Mouse (Mus musculus) gastrocnemius, adult 2 months (tissue): Measurements from ENCODE around the gene Pcbp4. TPM values are rescaled to one million over a fixed set of nuclear protein-coding genes. Genes with fewer than 3 reads are reported as not detected.
A peak's percentile ranks its signal among the peaks of the same experiment; 100 is the strongest.

Source experiments
- DNase-seq: peaks from one replicate; pipeline ENCODE4 v3.0.0; 2022
- H3K27ac ChIP-seq: fragments of 200-600 bp; 2 replicates; pipeline ENCODE4 v1.8.1; 2022; ENCODE audit warnings: mild to moderate bottlenecking
- H3K4me3 ChIP-seq: fragments of 200-600 bp; 2 replicates; pipeline ENCODE4 v1.8.1; 2022; ENCODE audit warnings: mild to moderate bottlenecking, moderate library complexity
- CTCF ChIP-seq: fragments of 200-600 bp; IDR thresholded peaks from 2 replicates; pipeline ENCODE4 v1.8.1; 2022; ENCODE audit warnings: antibody characterized with exemption, mild to moderate bottlenecking, moderate library complexity
- intact Hi-C: fragments of 180-260 bp; cut with DNase I; formaldehyde crosslinking; loops from one replicate; pipeline ENCODE4 v1.15.1; 2025
- total RNA-seq, 2 experiments: library from RNA; stranded (reverse); gene quantifications; 2 replicates each; pipeline ENCODE4 v1.2.3; 2021

The Pcbp4 gene
- total RNA-seq, 2 experiments from 2014 or later, result 63.8 to 69.0 TPM

DNA sequence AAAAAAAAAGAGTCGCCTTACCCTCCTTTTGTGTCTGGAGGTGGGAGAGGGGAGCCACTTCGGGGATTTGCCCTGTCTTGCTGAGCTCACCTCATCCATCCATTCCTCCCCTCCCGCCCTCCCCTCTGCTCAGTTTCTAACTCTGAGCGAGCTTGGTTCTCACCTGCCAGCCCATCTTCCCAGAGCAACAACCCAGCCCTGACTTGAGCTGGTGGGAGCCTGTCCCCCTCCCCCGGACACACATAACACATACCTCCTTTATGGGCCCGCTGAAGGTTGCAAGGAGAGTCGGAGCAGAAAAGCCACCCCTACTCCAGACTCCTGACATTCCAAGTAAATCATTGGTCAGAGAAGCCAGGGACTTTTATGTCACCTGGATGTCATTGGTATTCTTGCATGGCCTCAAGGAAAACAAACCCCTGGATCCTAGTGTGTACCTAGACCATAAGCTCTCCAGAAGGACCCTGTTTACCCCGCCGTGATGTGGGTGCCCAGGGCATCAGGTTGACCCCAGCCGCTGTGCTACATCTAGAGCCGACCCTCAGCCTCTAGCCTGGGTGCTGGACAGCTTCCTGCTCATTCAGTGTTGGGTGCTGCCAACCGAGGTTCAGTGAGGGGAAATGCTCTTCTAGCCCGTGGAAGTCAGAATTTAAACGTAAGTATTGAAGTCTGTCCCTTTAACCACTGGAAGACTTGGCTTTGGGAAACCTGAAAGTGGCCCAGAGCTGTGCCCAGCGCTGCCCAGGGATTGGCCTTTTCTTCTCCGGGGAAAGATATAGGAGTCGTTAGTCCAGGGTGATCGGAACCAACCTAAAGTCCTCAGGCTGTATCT lies 31.8 kb upstream of the Pcbp4 start:
- TF ChIP-seq CTCF, result no peak
- DNase-seq, result no peak
- Histone ChIP-seq H3K4me3 (peak overlapping the region; percentile 65), H3K27ac (peak overlapping the region; percentile 41)
- intact Hi-C loops, result loop anchor here (1.0 to 10.0 kb wide), 5 partner anchors 54 to 246 kb away; partner anchors contain the start of gene Wdr82

DNA sequence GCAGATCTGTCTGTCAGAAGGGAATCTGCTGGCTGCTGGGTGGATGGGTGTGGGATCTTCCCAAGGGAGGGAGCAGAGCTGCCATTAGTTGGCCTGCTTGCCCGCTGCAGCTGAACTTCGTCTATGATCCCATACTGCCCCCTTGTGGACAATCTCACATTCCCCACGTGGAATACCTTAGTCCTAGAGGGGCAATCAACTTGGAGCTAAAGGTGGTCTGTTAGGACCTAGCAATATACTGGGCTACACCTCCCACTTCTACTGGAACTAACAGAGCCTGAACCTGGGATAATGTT lies 31.3 kb upstream of the Pcbp4 start:
- Histone ChIP-seq H3K27ac (peak overlapping the region; percentile 41), H3K4me3 (peak overlapping the region; percentile 65)
- intact Hi-C loops, result loop anchor here (1.0 to 10.0 kb wide), 5 partner anchors 55 to 247 kb away; partner anchors contain the start of gene Wdr82
- peak; percentile 87 for DNase-seq
- TF ChIP-seq CTCF, result peak; percentile 94

DNA sequence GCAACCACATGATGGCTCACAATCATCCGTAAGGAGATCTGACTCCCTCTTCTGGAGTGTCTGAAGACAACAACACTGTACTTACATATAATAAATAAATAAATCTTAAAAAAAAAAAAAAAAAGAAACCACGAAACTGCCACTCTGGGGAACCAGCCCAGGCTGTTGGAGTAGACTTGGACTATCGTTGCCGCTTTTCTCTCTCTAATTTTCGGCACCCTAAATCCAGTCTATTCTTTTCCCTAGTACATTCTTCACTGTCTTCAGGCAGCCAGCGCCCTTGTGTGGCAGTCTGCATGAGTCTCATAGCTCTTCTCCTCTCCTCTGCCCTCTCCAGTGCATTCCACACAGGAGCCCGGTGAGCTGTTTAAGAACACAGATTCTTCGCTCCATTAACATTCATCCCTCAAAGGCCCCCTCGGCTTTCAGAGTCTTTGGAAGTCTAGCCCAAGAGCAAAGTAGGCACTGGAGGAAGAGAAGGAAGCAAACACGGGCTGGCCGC lies 24.3 kb upstream of the Pcbp4 start:
- H3K4me3 ChIP-seq, result peak overlapping the region; percentile 90
- DNase-seq, result no peak
- TF ChIP-seq CTCF, result no peak
- intact Hi-C loops, result loop anchor here (2.0 to 10.0 kb wide), 2 partner anchors 48 to 254 kb away; partner anchors contain the start of genes Parp3 and Wdr82
- peak overlapping the region; percentile 96 for H3K27ac ChIP-seq

DNA sequence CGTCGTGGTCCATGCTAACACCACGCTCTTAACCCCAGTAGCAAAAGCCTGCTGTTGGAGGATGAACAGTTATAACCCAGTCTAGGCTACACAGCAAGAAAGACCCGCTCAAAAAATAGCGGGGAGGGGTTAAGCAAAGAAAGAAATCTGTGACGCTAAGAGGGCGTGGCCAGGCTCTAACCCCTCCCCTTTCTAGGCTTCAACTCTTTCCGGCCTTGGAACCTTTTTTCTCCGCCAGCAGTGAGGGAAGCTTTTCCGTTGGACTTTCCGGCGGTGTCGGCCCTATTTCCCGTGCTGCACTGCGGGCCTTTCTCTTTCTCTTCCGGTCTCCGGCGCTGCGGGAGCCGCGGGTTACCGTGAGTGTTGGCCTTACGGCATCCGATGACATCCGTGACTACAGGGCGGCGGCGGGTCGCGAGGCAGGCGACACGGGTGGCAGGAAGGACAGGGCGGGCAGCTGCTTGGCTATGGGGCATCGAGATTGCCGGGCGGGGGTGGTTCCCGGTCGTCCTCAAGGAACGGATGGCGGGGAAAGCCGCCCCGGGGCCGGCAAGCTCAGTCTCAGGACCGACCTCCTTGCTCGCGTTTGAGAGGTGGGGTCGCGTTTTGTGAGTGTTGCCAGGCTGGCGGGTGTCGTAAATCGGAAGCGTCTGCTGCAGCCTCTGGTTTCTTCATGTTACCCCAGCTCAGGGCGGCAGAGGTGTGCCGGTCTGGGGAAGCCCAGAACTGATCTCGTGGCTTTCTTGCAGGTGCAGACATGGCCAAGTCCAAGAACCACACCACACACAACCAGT lies 23.7 kb upstream of the Pcbp4 start, which contains the start of gene Rpl29:
Gene Rpl29, plus strand, starts transcription at position 234 of the 794 bp plus-strand sequence.
- DNase-seq, result peak; percentile 94
- TF ChIP-seq CTCF, result no peak; the same call in 1 of the 2 replicates
- intact Hi-C loops, result loop anchor here (2.0 to 10.0 kb wide), 2 partner anchors 47 to 255 kb away; partner anchors contain the start of genes Parp3 and Wdr82
- Histone ChIP-seq H3K4me3 (peak within 1 kb of the TSS; percentile 90), H3K27ac (peak within 1 kb of the TSS; percentile 96)

DNA sequence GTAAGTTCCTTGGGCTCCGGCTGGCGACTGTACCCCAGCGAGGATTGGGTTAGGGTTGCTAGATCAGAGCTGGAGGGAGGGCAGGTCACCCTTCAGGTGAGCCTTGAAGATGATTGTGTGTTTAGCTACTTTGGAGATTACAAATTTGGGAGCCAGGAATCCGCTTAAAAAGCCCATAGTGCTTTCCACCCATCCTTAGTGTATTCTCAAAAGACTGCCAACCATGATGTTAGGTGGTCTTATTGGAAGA lies 23.2 kb upstream of the Pcbp4 start:
- Histone ChIP-seq H3K27ac (peak overlapping the region; percentile 96), H3K4me3 (peak overlapping the region; percentile 90)
- no peak for TF ChIP-seq CTCF
- no peak for DNase-seq
- intact Hi-C loops, result no loop called here

DNA sequence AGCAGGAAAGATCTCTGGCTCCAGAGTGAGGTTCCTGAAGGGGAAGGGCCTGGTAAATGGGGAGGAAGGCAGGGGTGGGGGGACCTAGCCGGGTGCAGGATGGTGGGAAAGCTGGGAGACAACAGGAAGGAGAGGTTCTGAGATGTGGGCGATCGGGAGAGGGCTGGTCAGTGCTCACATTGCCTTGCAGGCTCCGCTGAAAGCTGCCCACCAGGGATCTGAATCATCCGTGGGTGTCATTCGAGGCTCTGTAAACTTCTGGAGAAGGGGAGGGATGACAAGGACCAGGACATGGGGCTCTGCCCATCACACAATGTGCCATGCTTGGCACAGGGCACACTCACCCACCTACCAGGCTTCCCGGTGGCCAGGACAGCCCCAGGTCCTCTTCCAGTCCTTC lies 19.7 kb upstream of the Pcbp4 start:
- intact Hi-C loops, result no loop called here
- H3K4me3 ChIP-seq, result no peak overlapping the region
- TF ChIP-seq CTCF, result no peak
- DNase-seq, result peak; percentile 13
- H3K27ac ChIP-seq, result no peak overlapping the region

DNA sequence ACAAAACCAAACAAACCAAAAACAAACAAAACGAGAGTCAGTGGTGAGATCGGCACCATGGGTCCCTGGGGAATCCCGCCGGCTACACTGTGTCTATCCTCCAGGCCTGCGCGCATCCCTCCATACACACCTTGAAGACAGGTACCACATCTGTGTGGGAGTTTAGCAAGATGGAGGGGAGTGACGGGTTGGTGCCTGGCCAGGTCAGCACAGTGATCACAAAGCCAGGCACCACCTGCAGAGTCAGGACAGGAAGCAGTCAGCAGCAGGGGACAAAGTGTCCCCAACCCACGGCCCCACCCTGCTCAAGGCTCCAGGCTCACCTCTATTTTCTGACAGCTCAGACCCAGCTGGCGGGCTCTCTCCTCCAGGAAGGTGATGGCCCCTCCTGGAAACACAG lies 16.5 kb upstream of the Pcbp4 start:
- H3K4me3 ChIP-seq, result no peak overlapping the region
- intact Hi-C loops, result no loop called here
- no peak for DNase-seq
- TF ChIP-seq CTCF, result no peak
- no peak overlapping the region for H3K27ac ChIP-seq

DNA sequence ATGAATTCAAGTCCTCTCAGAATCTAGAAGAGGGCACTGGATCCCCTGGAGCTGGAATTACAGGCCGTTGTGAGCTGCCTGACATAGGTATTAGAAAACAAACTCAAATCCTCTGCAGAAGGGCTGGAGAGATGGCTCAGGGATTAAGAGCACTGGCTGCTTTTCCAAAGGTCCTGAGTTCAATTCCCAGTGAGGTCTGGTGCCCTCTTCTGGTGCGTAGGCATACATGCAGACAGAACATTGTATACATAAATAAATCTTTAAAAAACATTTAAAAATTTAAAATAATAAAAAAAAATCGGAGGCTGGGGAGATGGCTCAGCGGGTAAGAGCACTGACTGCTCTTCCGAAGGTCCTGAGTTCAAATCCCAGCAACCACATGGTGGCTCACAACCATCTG lies 10.4 kb upstream of the Pcbp4 start:
- peak; percentile 44 for TF ChIP-seq CTCF
- no peak for DNase-seq
- Histone ChIP-seq H3K4me3 (no peak overlapping the region), H3K27ac (no peak overlapping the region)
- intact Hi-C loops, result no loop called here

DNA sequence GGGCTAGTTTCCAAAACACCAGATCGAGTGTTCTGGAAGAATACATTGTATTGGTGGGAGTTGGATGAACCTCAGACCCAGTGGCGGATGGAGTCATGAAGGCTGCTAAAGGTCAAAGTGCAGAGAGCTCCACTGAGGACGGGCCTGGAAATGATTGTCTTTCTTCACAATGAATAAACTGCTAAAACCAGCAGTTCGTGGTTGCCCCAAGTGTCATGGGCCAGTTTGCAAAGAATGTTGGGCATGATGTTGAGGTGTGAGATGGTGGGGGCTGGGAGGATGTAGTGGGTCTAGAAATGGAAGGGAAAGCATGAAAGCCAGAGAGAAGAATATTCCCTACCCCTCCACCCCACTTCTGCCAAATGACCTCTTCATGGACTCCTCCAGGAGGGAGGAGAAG lies 8.3 kb upstream of the Pcbp4 start:
- H3K4me3 ChIP-seq, result no peak overlapping the region
- intact Hi-C loops, result no loop called here
- DNase-seq, result no peak
- TF ChIP-seq CTCF, result no peak
- no peak overlapping the region for H3K27ac ChIP-seq

DNA sequence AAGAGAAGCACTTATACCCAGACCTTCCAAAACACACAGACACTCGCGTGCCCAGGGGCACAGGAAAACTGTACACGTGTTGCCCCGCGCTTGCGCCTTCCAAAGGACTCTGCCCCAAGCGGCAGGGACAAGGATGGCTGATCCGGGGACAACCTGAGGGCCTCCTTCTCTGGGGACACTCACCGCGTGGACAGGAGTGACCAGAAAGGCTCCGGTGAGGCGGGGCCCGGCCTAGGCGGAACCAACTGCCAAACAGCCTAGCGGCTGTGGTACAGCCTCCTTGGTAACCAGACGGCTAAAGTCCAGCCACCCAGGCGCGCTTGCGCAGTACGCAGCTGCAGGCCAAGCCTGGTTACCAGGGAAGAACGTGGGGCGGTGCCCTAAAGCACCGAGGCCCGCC lies 5.7 kb upstream of the Pcbp4 start, which contains the start of the genes Abhd14b and Abhd14a:
Gene Abhd14b, plus strand, starts transcription at position 112 of the 400 bp plus-strand sequence.
Gene Abhd14a, minus strand, starts transcription at position 331 of the 400 bp plus-strand sequence.
- intact Hi-C loops, result no loop called here
- peak; percentile 62 for TF ChIP-seq CTCF

DNA sequence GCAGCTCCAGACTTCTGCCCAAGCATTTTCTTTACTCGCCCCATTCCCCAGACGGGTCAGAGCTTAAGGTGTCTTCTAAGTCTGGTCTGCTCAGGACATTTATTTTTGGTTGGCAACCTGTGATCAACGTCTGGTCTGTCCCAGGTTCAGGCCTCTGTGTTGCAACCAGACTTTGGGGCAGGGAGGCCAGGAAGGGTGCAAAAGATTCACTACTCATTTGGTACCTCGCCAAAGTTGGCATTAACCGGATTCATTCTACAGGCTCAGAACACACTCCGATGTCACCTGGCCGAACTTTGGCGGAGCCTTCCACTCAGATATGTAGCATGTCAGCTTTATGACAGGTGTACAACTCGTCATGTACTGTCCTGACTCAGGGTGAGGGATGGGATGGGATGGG lies 5.1 kb upstream of the Pcbp4 start:
- TF ChIP-seq CTCF, result no peak
- intact Hi-C loops, result loop anchor here (1.0 kb wide), 1 partner anchor 27 kb away; the partner anchor contains the start of gene Rrp9
- Histone ChIP-seq H3K4me3 (peak overlapping the region; percentile 67), H3K27ac (peak overlapping the region; percentile 95)
- no peak for DNase-seq

More for the DNA sequence above, 5.7 kb upstream of the Pcbp4 start, which contains the start of the genes Abhd14b and Abhd14a:
- peak within 1 kb of the TSS; percentile 67 for H3K4me3 ChIP-seq
- peak; percentile 98 for DNase-seq
- peak within 1 kb of the TSS; percentile 95 for H3K27ac ChIP-seq

DNA sequence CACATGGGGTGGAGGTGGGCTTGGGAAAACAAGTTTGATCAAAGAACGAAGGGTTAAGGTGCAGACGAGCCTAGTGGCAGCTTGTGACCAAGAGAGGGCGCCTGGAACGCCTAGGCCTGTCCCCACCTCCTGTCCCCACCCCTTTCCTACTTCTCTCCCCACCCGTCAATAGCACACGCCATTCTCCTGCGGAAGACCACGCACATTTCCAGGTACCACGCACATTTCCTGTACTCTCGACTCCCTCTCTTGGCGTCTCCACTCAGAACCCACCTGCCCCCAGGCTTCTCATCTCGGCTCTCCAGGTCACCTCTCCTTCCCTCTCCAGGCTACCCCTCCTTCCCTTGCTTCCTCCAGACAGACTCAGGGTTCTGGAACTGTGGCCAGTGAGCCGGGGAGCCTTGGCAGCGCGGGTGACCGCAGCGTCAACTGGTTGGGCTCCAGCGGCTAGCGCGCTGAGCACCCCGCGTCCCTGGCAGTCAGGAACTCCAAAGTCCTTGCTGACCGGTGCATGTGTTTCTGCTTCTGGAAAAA lies 4.5 kb upstream of the Pcbp4 start:
- peak overlapping the region; percentile 67 for H3K4me3 ChIP-seq
- peak overlapping the region; percentile 95 for H3K27ac ChIP-seq
- peak; percentile 93 for DNase-seq
- peak; percentile 91; the same call in 1 of the 2 replicates for TF ChIP-seq CTCF
- intact Hi-C loops, result loop anchor here (1.0 kb wide), 1 partner anchor 27 kb away; the partner anchor contains the start of gene Rrp9

DNA sequence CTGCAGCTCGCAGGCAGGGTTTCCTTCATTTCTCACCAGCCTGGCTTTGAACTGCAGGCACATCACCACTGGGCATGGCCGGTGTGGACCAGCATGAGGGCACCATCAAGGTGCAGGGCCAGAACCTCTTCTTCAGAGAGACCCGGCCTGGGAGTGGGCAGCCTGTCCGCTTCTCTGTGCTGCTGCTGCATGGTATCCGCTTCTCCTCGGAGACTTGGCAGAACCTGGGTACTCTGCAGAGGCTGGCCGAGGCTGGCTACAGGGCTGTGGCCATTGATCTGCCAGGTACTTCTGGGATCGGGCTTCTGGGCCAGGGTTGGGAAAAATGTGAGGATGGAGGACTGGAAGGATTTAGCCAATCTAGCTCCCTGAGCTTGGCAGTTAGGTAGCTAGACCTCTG lies 3.1 kb upstream of the Pcbp4 start:
- no peak for TF ChIP-seq CTCF
- peak overlapping the region; percentile 67 for H3K4me3 ChIP-seq
- no peak for DNase-seq
- peak overlapping the region; percentile 95 for H3K27ac ChIP-seq
- intact Hi-C loops, result no loop called here
